Mouse (Mus musculus) cerebellum, adult 2 months (tissue): ENCODE measurements around the gene Ccdc149. TPM values are rescaled to one million over a fixed set of nuclear protein-coding genes. Genes with fewer than 3 reads are reported as not detected.

Experiments used
- DNase-seq, 2 experiments: peaks; one replicate each; pipeline ENCODE4 v3.0.0; 2021
- H3K27ac ChIP-seq: fragments of 200-500 bp; 2 replicates; pipeline ENCODE4 v1.5.1; 2012; ENCODE audit warnings: low read length, control low read depth, inconsistent platforms; ENCODE audit not compliant: insufficient read depth
- H3K27me3 ChIP-seq: fragments of 200-500 bp; 2 replicates; pipeline ENCODE4 v1.6.1; 2012; ENCODE audit warnings: inconsistent platforms, mild to moderate bottlenecking, low read length, moderate library complexity; ENCODE audit not compliant: control insufficient read depth, insufficient read depth
- H3K4me1 ChIP-seq: fragments of 200-500 bp; 2 replicates; pipeline ENCODE4 v1.6.1; 2011; ENCODE audit warnings: low read length; ENCODE audit not compliant: control insufficient read depth, insufficient read depth
- H3K4me3 ChIP-seq: fragments of 200-500 bp; replicated peaks from 2 replicates; pipeline ENCODE3; 2011; ENCODE audit warnings: mild to moderate bottlenecking, low read depth, low read length, control low read depth; ENCODE audit not compliant: insufficient read depth
- CTCF ChIP-seq: fragments of 200-500 bp; IDR thresholded peaks from 2 replicates; pipeline ENCODE4 v1.5.1; 2011; ENCODE audit warnings: low read depth, mild to moderate bottlenecking, control low read depth, low read length, moderate library complexity, borderline replicate concordance; ENCODE audit not compliant: insufficient read depth
- POLR2A ChIP-seq: fragments of 200-500 bp; IDR thresholded peaks from 2 replicates; pipeline ENCODE4 v1.6.1; 2011; ENCODE audit warnings: low read length, control low read depth, borderline replicate concordance; ENCODE audit not compliant: insufficient read depth
- WGBS: fragments of 180-500 bp; shearing (Covaris S2); methylation state at CpG from one replicate; pipeline ENCODE4 v1.1.7; 2018; 5-methylcytosine and 5-hydroxymethylcytosine counted together
- polyA plus RNA-seq: library from polyadenylated mRNA; depleted of rRNA; stranded (reverse); fragments of >200 nt; gene quantifications from 2 replicates; pipeline ENCODE4 v1.2.3, GENCODE M21; 2012

The Ccdc149 gene
- polyA plus RNA-seq, 1 experiment: 30.4 TPM

- no peak overlapping the region for H3K4me3 ChIP-seq
- no peak overlapping the region for H3K27ac ChIP-seq
- DNase-seq: no peak
- H3K4me1 ChIP-seq: no peaks in the 10 kb centered on the region
- no peaks in the 10 kb centered on the region for H3K27me3 ChIP-seq
- TF ChIP-seq CTCF (no peak), POLR2A (no peak)
- 86% methylated on average over 6 of the region's 6 CpGs for WGBS
These were observed 80.9 kb downstream of the Ccdc149 start for GRCm38 (mm10) chr5:52390381-52390780.

- no peak for DNase-seq
- TF ChIP-seq POLR2A (no peak), CTCF (no peak)
- H3K27ac ChIP-seq: no peak overlapping the region
- no peak overlapping the region for H3K4me3 ChIP-seq
- H3K4me1 ChIP-seq: no peaks in the 10 kb centered on the region
- WGBS: 54% methylated on average over 7 of the region's 7 CpGs
- H3K27me3 ChIP-seq: no peaks in the 10 kb centered on the region
These were observed 83.1 kb downstream of the Ccdc149 start for GRCm38 (mm10) chr5:52388092-52388749.

- H3K4me1 ChIP-seq: no peaks in the 10 kb centered on the region
- H3K27me3 ChIP-seq: no peaks in the 10 kb centered on the region
- DNase-seq: no peak
- no peak overlapping the region for H3K4me3 ChIP-seq
- no peak for TF ChIP-seq POLR2A
- TF ChIP-seq CTCF: no peak
- WGBS: 66% methylated on average over 2 of the region's 2 CpGs
- H3K27ac ChIP-seq: no peak overlapping the region
These were observed 85.3 kb downstream of the Ccdc149 start for GRCm38 (mm10) chr5:52386016-52386415.

GRCm38 (mm10) chr5:52383748-52384147 is 87.6 kb downstream of the Ccdc149 start:
- H3K27ac ChIP-seq: no peak overlapping the region
- H3K4me1 ChIP-seq: no peaks in the 10 kb centered on the region
- H3K4me3 ChIP-seq: no peak overlapping the region
- H3K27me3 ChIP-seq: no peaks in the 10 kb centered on the region
- DNase-seq: no peak
- WGBS: 89% methylated on average over 5 of the region's 5 CpGs
- TF ChIP-seq CTCF (no peak), POLR2A (no peak)

GRCm38 (mm10) chr5:52382837-52383236 is 88.5 kb downstream of the Ccdc149 start:
- Histone ChIP-seq H3K27me3 (no peaks in the 10 kb centered on the region), H3K4me3 (no peak overlapping the region), H3K27ac (no peak overlapping the region), H3K4me1 (no peaks in the 10 kb centered on the region)
- no peak for DNase-seq
- no peak for TF ChIP-seq POLR2A
- WGBS: 38% methylated on average over 8 of the region's 8 CpGs

GRCm38 (mm10) chr5:52375847-52376246 is 95.5 kb downstream of the Ccdc149 start:
- DNase-seq: no peak
- WGBS: 72% methylated on average over 9 of the region's 9 CpGs
- TF ChIP-seq POLR2A (no peak), CTCF (no peak)
- Histone ChIP-seq H3K4me3 (no peak overlapping the region), H3K27me3 (no peaks in the 10 kb centered on the region), H3K27ac (no peak overlapping the region), H3K4me1 (no peaks in the 10 kb centered on the region)

- no peak for DNase-seq
- WGBS: 87% methylated on average over 6 of the region's 6 CpGs
These were observed 100.4 kb downstream of the Ccdc149 start for GRCm38 (mm10) chr5:52370901-52371300.

GRCm38 (mm10) chr5:52367866-52368840 is 103.2 kb downstream of the Ccdc149 start:
- DNase-seq: peak; percentile 24 to 29
- Histone ChIP-seq H3K4me1 (peaks cover 4% of the 10 kb centered on the region), H3K4me3 (peak overlapping the region; percentile 5), H3K27me3 (no peaks in the 10 kb centered on the region), H3K27ac (no peak overlapping the region)
- 45% methylated on average over 63 of the region's 63 CpGs for WGBS
- TF ChIP-seq CTCF: no peak
- TF ChIP-seq POLR2A: no peak

More at GRCm38 (mm10) chr5:52370901-52371300, 100.4 kb downstream of the Ccdc149 start:
- TF ChIP-seq CTCF (no peak), POLR2A (no peak)
- no peaks in the 10 kb centered on the region for H3K27me3 ChIP-seq
- no peak overlapping the region for H3K4me3 ChIP-seq
- H3K4me1 ChIP-seq: no peaks in the 10 kb centered on the region; the same call in 1 of the 2 replicates
- H3K27ac ChIP-seq: no peak overlapping the region

GRCm38 (mm10) chr5:52366661-52367060 is 104.7 kb downstream of the Ccdc149 start:
- 60% methylated on average over 2 of the region's 2 CpGs for WGBS
- TF ChIP-seq CTCF: no peak
- no peak for DNase-seq
- no peaks in the 10 kb centered on the region for H3K27me3 ChIP-seq
- H3K4me3 ChIP-seq: no peak overlapping the region
- peaks cover 4% of the 10 kb centered on the region for H3K4me1 ChIP-seq
- H3K27ac ChIP-seq: no peak overlapping the region
